Mouse (Mus musculus): ENCODE measurements at regions not wholly inside any gene's neighbourhood (a gene's known extent, or its start where the extent isn't known, plus 50 kb on each side); places are given as distances from the start of the nearest gene placed in this dataset.

DNA sequence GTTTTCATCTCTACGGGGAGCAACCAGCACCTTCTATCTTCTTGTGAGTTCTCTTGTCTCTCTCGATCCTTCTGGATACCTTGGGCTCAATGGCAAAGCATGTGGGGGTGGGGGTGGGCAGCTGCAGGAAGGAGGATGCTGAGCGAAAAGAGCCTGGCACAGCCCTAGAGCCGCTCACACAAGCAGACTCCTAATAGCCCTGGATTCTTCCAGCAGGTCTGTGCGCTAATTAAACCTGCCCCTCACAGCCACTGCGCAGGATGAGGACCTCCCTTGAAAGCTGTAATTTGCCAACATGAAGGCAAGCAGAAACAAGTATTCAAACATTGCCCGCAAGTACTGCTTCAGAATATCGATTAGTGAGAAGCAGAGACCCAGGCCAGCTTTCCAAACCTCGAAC is 53.1 kb upstream of the Kazn start:
- no peak for ATAC-seq

DNA sequence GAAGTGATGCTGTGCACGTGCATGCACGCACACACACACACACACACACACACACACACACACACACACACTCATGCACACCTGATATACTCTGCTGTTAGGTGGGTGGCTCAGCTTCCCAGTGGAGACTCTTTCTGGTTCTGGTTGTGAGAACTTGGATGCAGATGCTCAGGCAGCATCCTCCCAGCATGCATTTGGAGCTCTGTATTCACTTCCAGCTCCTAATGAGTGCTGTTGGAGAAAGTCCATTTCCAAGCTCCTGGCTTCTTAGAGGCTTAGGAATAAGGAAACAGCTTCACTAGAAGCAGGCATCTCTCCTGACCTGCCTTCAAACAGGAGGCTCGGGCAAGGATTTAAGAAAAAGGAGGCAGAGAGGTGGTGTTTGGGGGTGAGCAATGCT is 52.2 kb upstream of the Kazn start:
- no peak for ATAC-seq
